8 mouse cellular contexts compared by ENCODE assay signal in the genomic region with DNA sequence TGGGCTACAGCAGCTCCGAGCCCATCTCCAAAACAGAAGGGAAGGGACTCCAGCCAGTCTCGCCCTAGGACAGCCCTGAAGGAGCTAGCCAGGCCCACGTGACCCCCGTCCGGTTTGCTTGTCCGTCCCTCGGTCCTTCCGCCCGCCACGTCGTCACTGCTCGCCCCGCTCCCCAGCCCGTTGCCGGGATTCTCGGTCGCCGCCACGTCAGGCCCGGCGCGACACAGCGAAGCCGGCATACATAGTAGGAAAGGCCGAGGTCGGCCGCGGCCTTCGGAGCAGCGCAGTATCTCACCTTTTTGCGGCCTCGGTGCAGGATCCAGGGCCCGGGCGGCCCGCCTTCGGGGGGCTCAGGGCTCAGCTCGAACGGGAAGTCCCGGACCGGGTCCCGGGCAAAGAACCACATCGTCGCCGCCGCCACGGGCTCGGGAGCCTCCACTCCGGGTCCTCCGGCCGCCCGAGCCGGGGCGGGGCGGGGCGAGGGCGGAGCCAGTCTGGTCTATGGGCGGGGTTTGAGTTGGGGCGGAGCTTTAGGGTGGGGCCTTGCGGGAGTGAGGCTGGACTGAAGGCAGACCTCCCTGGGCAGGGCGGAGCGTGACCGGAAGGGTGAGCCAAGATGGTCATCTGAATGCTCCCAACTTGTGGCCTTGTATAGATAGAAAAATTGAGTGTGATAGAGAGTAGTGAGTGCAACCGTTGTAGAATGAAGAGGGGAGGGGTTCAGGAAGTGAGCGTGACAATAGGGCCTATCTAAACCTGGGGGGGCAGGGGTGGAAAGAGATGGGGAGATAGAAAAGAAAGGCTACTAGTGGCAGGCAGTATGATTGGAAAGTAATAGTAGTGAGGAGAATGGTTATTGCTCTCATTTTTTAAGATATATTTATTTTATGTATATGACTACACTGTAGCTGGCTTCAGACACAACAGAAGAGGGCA. TPM values are rescaled to one million over a fixed set of nuclear protein-coding genes. Genes with fewer than 3 reads are reported as not detected.
DNase-seq lines count a peak whose midpoint lies in the region; ATAC-seq lines count a peak whose summit lies in the region.

Gene Scyl1, minus strand, starts transcription at position 495 of the 936 bp plus-strand sequence.

- H3K4me3 ChIP-seq in hindbrain, embryonic 12.5 days = peak within 1 kb of the TSS; percentile 93

- no peaks in the 10 kb centered on the region for H3K9me3 ChIP-seq in hindbrain, embryonic 12.5 days (replicated peaks)

- peaks cover 19% of the 10 kb centered on the region for H3K4me1 ChIP-seq in hindbrain, embryonic 12.5 days

- peak within 1 kb of the TSS; percentile 93 for H3K9ac ChIP-seq in hindbrain, embryonic 12.5 days

- peaks cover 30% of the 10 kb centered on the region for H3K36me3 ChIP-seq in hindbrain, embryonic 12.5 days

- H3K4me2 ChIP-seq in hindbrain, embryonic 12.5 days (replicated peaks) = peak within 1 kb of the TSS; percentile 87

- H3K27ac ChIP-seq in hindbrain, embryonic 12.5 days = peak within 1 kb of the TSS; percentile 80

- DNase-seq in Muller cell, postnatal 12 days (ENCODE audit: inconsistent ontology term) = peak; percentile 97
- peak; percentile 97 to 98 for DNase-seq in cerebellum, postnatal 14 days
- peak; percentile 85 to 91 for DNase-seq in frontal cortex, postnatal 14 days (ENCODE audit: low spot score in 2 of 2)
- DNase-seq in layer of hippocampus, postnatal 14 days (ENCODE audit: low spot score in 2 of 2) = peak; percentile 92 to 93
- DNase-seq in lung, postnatal 10 days = peak; percentile 98
- DNase-seq in ovary, postnatal 14 days (ENCODE audit: low spot score) = peak; percentile 98
- DNase-seq in thymus, postnatal 14 days = peak; percentile 94

- ATAC-seq in hindbrain, embryonic 12.5 days (ENCODE audit: low FRiP score) = peak; percentile 97

- under 1% methylated on average over 63 of the region's 64 CpGs for WGBS in hindbrain, embryonic 12.5 days

- H3K27me3 ChIP-seq in hindbrain, embryonic 12.5 days = no peaks in the 10 kb centered on the region

RNA-seq across cellular contexts. Expression of gene Scyl1, which starts in this region (rescaled TPM):
- 71.8 and 73.7 TPM in 2 replicates for polyA plus RNA-seq in hindbrain, embryonic 12.5 days (2016; fragmentation: Nextera tagmentation; extraction: Ambion mirVana)
- 10 to 100 TPM; 73.6 to 75.1 TPM for total RNA-seq in layer of hippocampus, postnatal 14 days (2021)

Comparison
In these comparisons a context has a peak if more than half of its experiments do, and no peak if none do; other contexts are left out.
1. Peak in every context shown above with its lines: DNase-seq, ATAC-seq, H3K4me3 ChIP-seq and H3K27ac ChIP-seq.